Mouse (Mus musculus): ENCODE data around the gene Rora.

- TF ChIP-seq CTCF (IDR thresholded peaks at IDR 0.05; ENCODE audit: low read depth) = no peak
- TF ChIP-seq EP300 (IDR thresholded peaks at IDR 0.05; ENCODE audit: low read depth) = no peak
Measured at GRCm38 (mm10) chr9:68859500-68859899, 205.9 kb downstream of the Rora start.
